Mouse (Mus musculus) myocyte (in vitro differentiated cells): Measurements from ENCODE around the gene Theg. TPM values are rescaled to one million over a fixed set of nuclear protein-coding genes. Genes with fewer than 3 reads are reported as not detected.
A peak's percentile ranks its signal among the peaks of the same experiment; 100 is the strongest.

Source experiments
- H3K27me3 ChIP-seq: one replicate; pipeline ENCODE4 v1.6.1; 2011; ENCODE audit not compliant: control insufficient read depth, insufficient read depth, insufficient read length
- H3K36me3 ChIP-seq: one replicate; pipeline ENCODE4 v1.6.1; 2011; ENCODE audit not compliant: control insufficient read depth, insufficient read depth
- H3K4me2 ChIP-seq: one replicate; pipeline ENCODE4 v1.6.1; 2011; ENCODE audit warnings: low read depth, control low read depth
- H3K4me3 ChIP-seq: one replicate; pipeline ENCODE4 v1.5.1; 2011; ENCODE audit warnings: mild to moderate bottlenecking, control low read depth, moderate library complexity
- H3K79me2 ChIP-seq: one replicate; pipeline ENCODE4 v1.6.1; 2011; ENCODE audit not compliant: control insufficient read depth, insufficient read depth
- H3ac ChIP-seq: one replicate; pipeline ENCODE4 v1.6.1; 2011; ENCODE audit not compliant: control insufficient read depth, insufficient read length
- CEBPB ChIP-seq: IDR thresholded peaks from 2 replicates; pipeline ENCODE4 v1.6.1; 2011; ENCODE audit warnings: mild to moderate bottlenecking, moderate library complexity; ENCODE audit not compliant: poor library complexity, insufficient read depth, severe bottlenecking
- E2F4 ChIP-seq: IDR thresholded peaks from one replicate; pipeline ENCODE4 v1.6.1; 2011; ENCODE audit warnings: mild to moderate bottlenecking, control low read depth, moderate library complexity; ENCODE audit not compliant: insufficient read depth
- MAX ChIP-seq: IDR thresholded peaks from one replicate; pipeline ENCODE4 v1.6.1; 2011; ENCODE audit warnings: low read depth, mild to moderate bottlenecking, control low read depth
- MYOD1 ChIP-seq, 3 experiments: IDR thresholded peaks; one replicate each; pipeline ENCODE4 v1.6.1; 2011; ENCODE audit warnings: control low read depth in 2 of 3, low read depth in 2 of 3, mild to moderate bottlenecking in 2 of 3, moderate library complexity in 1 of 3; ENCODE audit not compliant: insufficient read length in 2 of 3, control insufficient read depth in 1 of 3
- MYOG ChIP-seq, 3 experiments: IDR thresholded peaks; one replicate each; pipeline ENCODE4 v1.6.1; 2011; ENCODE audit warnings: control low read depth in 2 of 3, low read depth in 2 of 3, mild to moderate bottlenecking in 2 of 3; ENCODE audit not compliant: insufficient read length in 2 of 3, control insufficient read depth in 1 of 3, insufficient read depth in 1 of 3
- POLR2A ChIP-seq: IDR thresholded peaks from one replicate; pipeline ENCODE4 v1.6.1; 2011; ENCODE audit warnings: low read depth, mild to moderate bottlenecking, control low read depth, moderate library complexity; ENCODE audit not compliant: insufficient read length
- POLR2AphosphoS2 ChIP-seq: IDR thresholded peaks from one replicate; pipeline ENCODE4 v1.6.1; 2011; ENCODE audit warnings: low read depth, control low read depth; ENCODE audit not compliant: insufficient read length
- REST ChIP-seq: IDR thresholded peaks from one replicate; pipeline ENCODE4 v1.6.1; 2011; ENCODE audit warnings: mild to moderate bottlenecking, control low read depth, moderate library complexity; ENCODE audit not compliant: insufficient read depth, insufficient read length
- SRF ChIP-seq: IDR thresholded peaks from one replicate; pipeline ENCODE4 v1.6.1; 2011; ENCODE audit warnings: low read depth; ENCODE audit not compliant: control insufficient read depth, insufficient read length
- TCF12 ChIP-seq: IDR thresholded peaks from one replicate; pipeline ENCODE4 v1.6.1; 2011; ENCODE audit warnings: mild to moderate bottlenecking, control low read depth; ENCODE audit not compliant: poor library complexity, insufficient read depth, severe bottlenecking
- TCF3 ChIP-seq: IDR thresholded peaks from one replicate; pipeline ENCODE4 v1.6.1; 2011; ENCODE audit warnings: low read depth, control low read depth; ENCODE audit not compliant: insufficient read length
- USF1 ChIP-seq: IDR thresholded peaks from one replicate; pipeline ENCODE4 v1.6.1; 2011; ENCODE audit warnings: low read depth, mild to moderate bottlenecking, control low read depth, moderate library complexity
- polyA plus RNA-seq: library from polyadenylated mRNA; unstranded; fragments of >200 nt; fragmentation: generic; extraction: Trizol; gene quantifications from one replicate; pipeline ENCODE4 v1.2.1, GENCODE M21; 2012; ENCODE audit warnings: missing spikeins

Theg gene
- polyA plus RNA-seq = not detected

GRCm38 (mm10) chr10:79587061-79587751, at the start of gene Theg:
Theg (minus strand) TSS chr10:79587331.
- no peak within 1 kb of the TSS for H3K4me2 ChIP-seq
- TF ChIP-seq CEBPB (no peak), POLR2A (no peak), MYOG (IDR thresholded peaks at IDR 0.05; ENCODE audit: control insufficient read depth in 1 of 3, insufficient read depth in 1 of 3, insufficient read length in 2 of 3, low read depth in 2 of 3) (no peak), TCF12 (no peak), POLR2AphosphoS2 (no peak)
- no peak within 1 kb of the TSS for H3K4me3 ChIP-seq
- H3K79me2 ChIP-seq = no peaks in the 10 kb centered on the region
- H3K27me3 ChIP-seq = peaks cover 19% of the 10 kb centered on the region
- no peaks in the 10 kb centered on the region for H3K36me3 ChIP-seq
- H3ac ChIP-seq = no peak within 1 kb of the TSS

GRCm38 (mm10) chr10:79636287-79636686, 49.2 kb upstream of the Theg start:
- no peak for TF ChIP-seq MYOD1 (IDR thresholded peaks at IDR 0.05; ENCODE audit: control insufficient read depth in 1 of 3, insufficient read length in 2 of 3, low read depth in 2 of 3)
- TF ChIP-seq TCF3 = no peak
- TF ChIP-seq REST = no peak
- no peak for TF ChIP-seq USF1
- no peak for TF ChIP-seq POLR2A
- TF ChIP-seq MAX = no peak
- no peak for TF ChIP-seq CEBPB
- TF ChIP-seq POLR2AphosphoS2 = no peak
- TF ChIP-seq MYOG (IDR thresholded peaks at IDR 0.05; ENCODE audit: control insufficient read depth in 1 of 3, insufficient read depth in 1 of 3, insufficient read length in 2 of 3, low read depth in 2 of 3) = no peak
- TF ChIP-seq SRF = no peak
- TF ChIP-seq E2F4 = no peak
- TF ChIP-seq TCF12 = no peak
- Histone ChIP-seq H3K4me2 (no peak overlapping the region), H3ac (no peak overlapping the region), H3K36me3 (no peaks in the 10 kb centered on the region), H3K4me3 (no peak overlapping the region), H3K27me3 (peaks cover 16% of the 10 kb centered on the region), H3K79me2 (no peaks in the 10 kb centered on the region)

GRCm38 (mm10) chr10:79633006-79633777, 46.1 kb upstream of the Theg start:
- Histone ChIP-seq H3ac (no peak overlapping the region), H3K79me2 (no peaks in the 10 kb centered on the region), H3K4me2 (peak overlapping the region; percentile 61), H3K36me3 (no peaks in the 10 kb centered on the region), H3K27me3 (peaks cover 13% of the 10 kb centered on the region), H3K4me3 (no peak overlapping the region)
- TF ChIP-seq POLR2AphosphoS2 = no peak
- no peak for TF ChIP-seq REST
- peak; percentile 55 for TF ChIP-seq MAX
- TF ChIP-seq CEBPB = 0 out of 2 replicates have a peak, but pooled peaks have one; percentile 7
- peak; percentile 95 for TF ChIP-seq USF1

- no peak overlapping the region for H3K4me3 ChIP-seq
- no peaks in the 10 kb centered on the region for H3K36me3 ChIP-seq
- H3K27me3 ChIP-seq = no peaks in the 10 kb centered on the region
- no peak overlapping the region for H3ac ChIP-seq
- H3K79me2 ChIP-seq = no peaks in the 10 kb centered on the region
- no peak for TF ChIP-seq TCF12
- TF ChIP-seq REST = no peak
- TF ChIP-seq MYOD1 (IDR thresholded peaks at IDR 0.05; ENCODE audit: control insufficient read depth in 1 of 3, insufficient read length in 2 of 3, low read depth in 2 of 3) = no peak
- TF ChIP-seq MYOG (IDR thresholded peaks at IDR 0.05; ENCODE audit: control insufficient read depth in 1 of 3, insufficient read depth in 1 of 3, insufficient read length in 2 of 3, low read depth in 2 of 3) = no peak
- TF ChIP-seq CEBPB = no peak
- no peak for TF ChIP-seq USF1
- TF ChIP-seq MAX = no peak
- TF ChIP-seq SRF = no peak
- no peak for TF ChIP-seq POLR2AphosphoS2
- TF ChIP-seq POLR2A = no peak
- no peak for TF ChIP-seq TCF3
- no peak for TF ChIP-seq E2F4
- H3K4me2 ChIP-seq = no peak overlapping the region
Observed at GRCm38 (mm10) chr10:79631432-79631831, 44.3 kb upstream of the Theg start.

GRCm38 (mm10) chr10:79628377-79628776, 41.2 kb upstream of the Theg start:
- H3K4me2 ChIP-seq = no peak overlapping the region
- no peaks in the 10 kb centered on the region for H3K27me3 ChIP-seq
- TF ChIP-seq POLR2A (no peak), REST (no peak), CEBPB (no peak), E2F4 (no peak)
- H3K79me2 ChIP-seq = no peaks in the 10 kb centered on the region
- H3K4me3 ChIP-seq = no peak overlapping the region
- H3K36me3 ChIP-seq = no peaks in the 10 kb centered on the region
- no peak overlapping the region for H3ac ChIP-seq
